Mouse (Mus musculus): ENCODE measurements around the gene Cep19. TPM values are rescaled to one million over a fixed set of nuclear protein-coding genes. Genes with fewer than 3 reads are reported as not detected.
A peak's percentile ranks its signal among the peaks of the same experiment; 100 is the strongest.

The Cep19 gene
- total RNA-seq, 2 experiments from 2014 or later, result 9.8 to 9.9 TPM

DNA sequence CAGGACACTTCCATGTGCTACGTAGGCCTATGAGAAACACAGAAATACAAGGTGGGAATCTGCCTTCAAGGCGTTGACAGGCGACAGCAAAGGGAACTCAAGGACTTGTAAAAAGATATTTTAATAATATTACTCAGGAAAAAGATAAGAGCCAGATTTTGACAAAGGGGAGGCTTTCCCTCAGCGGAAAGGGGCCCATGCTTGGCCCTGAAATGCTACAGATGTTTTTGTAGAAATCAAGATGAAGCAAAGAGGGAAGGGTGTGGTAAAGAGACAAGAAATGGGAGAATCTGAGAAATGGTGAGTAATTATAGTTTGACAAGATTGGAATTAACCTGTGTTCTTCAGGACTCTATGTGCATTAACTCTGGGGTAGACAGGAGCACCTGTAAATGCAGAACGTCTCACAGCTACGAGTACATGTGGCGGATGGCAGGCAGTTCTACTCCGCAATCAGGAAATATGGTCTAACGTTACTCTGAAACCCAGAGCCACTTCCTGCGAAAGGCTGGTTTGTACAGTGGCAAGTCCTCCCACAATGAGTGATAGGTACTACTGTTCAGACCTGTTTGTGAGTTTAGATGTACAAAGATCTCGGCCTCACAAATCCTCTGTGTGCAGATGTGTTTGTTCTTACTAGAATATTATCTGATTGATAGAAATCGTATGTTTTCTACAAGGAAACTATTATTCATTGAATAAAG, 7.9 kb downstream of the Cep19 start:
- no peak for DNase-seq

DNA sequence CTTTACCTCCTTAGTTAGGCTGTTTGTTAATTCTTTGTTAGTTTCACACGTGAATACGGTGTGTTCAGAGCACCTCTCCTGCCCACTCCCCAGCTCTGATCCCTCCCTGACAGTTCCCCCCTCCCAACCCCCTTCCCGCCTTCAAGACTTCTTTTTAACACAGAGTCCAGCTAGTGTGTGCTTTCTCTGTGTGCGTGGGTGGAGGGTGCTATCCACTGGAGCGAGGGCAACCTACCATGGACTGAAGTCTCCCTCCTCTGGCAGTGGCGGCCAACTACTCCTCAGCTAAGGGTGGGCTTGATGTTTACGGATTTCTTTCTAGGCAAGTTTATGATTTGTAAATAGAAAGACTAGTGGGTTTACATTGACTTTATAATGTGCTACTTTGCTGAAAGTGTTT, 8.6 kb downstream of the Cep19 start:
- DNase-seq, result no peak

DNA sequence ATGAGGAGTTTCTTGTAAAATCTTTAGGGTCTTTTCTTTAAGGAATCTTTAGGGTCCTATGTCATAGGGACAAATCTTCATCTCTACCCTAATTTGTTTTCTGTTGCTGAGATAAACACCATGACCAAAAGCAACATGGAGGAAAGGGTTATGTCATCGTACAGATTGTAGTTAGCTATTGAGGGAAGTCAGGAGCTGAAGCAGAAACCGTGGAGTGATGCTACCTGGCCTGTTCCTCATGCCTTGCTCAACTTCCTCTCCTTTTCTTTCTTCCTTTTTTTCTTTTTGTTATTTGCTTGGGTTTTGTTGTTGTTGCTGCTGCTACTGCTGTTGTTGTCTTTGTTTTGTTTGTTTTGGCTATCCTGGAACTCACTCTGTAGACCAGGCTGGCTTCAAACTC, 9.0 kb downstream of the Cep19 start:
- no peak for DNase-seq

DNA sequence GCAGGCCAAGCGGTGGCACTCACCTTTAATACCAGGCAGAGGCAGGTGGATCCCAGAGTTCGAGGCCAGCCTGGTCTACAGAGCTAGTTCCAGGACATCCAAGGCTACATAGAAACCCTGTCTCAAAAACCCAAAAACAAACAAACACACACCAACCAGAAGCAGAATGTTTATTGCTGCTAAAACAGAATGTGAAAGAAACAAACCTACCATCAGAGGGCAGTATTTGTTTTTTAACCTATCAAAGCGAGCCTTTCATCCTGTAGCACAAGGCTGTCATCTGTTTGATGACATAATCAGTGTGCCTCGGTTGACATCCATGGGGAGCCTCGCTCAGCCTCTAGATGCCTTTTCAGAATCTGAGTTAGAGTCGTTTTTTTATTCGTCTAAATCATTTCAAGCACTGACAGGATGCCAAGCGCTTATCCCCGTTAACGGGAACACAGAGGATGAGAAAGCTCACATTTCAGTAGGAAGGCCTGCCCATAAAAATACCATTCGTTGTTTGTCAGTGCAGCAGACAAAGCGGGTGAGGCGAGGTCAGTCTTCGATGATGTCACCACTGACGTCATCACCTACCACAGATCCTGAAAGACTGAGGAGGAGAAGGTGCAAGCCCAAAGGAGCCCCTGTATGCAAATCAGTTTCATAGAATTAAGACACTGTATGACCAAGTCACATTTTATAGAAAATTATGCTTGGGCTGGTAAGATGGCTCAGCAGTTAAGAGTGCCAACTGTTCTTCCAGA, 11.5 kb downstream of the Cep19 start:
- peak; percentile 29 for DNase-seq

DNA sequence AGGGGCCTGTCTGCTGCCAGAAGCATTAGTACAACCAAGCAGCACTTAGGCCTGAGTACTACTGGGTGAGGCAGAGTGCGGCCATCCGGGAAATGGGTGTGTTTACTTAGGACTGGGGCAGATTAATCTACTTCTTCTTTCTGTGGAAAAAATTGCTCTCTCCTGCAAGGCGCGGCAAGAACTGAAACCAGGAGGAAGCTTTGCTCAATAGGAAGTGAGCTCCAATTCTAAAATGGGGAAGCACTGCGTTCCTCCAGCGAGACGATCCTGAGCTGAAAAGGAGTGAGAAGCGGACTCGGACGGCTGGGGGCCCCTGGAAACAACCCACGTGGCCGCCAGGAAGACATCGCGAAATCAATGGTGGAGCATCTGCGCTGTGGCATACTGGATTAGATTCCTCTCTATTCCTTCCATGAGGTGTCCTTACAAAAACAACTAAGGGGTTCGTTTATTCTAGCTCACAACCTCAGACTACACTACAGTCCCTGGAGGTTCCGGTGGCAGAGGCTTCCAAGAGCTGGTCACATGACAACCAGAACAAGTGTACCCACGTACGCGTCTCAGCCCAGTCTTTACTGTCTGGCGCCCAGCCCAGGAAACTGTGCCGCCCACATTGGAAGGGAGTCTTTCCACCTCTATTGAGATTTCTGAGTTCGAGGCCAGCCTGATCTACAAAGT, 14.1 kb downstream of the Cep19 start:
- DNase-seq, result peak; percentile 64

DNA sequence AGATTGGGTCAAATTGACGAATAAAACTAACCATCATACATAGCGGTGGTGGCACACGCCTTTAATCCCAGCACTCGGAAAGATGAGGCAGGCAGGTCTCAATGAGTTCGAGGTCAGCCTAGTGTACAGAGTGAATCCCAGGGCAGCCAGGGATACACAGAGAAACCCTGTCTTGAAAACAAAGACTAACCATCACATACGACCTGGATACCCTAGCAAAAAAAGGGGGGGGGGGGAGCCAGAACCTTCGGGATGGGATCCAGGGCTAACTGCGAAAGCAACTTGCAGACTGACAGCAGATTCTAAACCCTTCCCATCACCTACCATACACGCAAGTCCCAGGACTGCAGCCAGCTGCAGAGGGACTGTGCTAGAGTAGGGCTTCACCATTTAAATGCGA, 14.8 kb downstream of the Cep19 start:
- no peak for DNase-seq

DNA sequence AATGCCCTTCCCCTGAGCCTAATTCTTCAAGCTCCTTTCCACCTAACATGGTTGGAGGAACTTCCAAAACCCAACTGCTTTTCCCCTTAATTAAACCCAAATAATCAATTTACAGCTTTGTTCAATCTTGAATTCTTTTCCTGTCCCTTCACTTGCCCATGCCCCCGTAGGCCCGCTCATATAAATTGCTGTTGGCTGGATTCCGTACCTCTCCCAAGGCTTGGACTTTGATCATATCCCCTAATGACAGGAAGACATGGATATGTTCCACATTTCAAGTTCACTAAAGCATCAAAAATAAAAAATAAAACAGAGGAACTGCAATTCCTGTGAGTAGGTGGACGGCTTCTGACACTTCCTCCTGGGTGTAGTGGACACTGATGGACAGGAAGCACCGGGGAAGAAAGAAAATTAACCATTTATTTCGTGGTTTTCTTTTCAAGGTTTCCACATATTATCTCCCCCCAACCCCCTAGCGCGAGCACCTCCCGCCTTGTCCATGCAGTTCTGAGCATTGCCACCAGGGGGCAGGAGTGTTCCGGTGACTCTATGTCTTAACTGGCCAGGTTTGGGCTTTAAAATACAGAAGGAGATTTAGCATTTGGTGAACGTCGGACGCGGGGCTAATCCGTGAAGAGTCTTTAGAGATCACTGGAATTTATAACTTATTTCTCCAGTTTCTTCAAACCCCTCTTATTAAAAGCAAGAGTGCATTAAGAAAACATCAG, 15.5 kb downstream of the Cep19 start:
- peak; percentile 93 for DNase-seq

DNA sequence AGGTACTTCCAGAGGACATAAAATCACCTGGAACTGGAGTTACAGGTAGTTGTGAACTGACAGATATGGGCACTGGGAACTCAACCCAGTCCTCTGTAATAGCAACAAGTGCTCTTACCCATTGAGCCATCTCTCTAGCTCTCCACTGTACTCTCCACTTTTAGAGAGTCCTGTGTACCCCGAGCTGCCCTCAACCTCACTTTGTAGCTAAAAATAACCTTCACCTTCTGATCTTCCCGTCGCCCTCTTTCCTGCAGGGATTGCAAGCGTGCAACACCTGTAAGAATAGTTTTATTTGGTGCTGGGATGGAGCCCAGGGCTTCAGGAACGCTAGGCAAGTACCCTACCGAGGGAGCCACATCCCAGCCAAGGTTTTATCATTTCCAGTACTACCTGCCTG, 16.2 kb downstream of the Cep19 start:
- DNase-seq, result no peak

DNA sequence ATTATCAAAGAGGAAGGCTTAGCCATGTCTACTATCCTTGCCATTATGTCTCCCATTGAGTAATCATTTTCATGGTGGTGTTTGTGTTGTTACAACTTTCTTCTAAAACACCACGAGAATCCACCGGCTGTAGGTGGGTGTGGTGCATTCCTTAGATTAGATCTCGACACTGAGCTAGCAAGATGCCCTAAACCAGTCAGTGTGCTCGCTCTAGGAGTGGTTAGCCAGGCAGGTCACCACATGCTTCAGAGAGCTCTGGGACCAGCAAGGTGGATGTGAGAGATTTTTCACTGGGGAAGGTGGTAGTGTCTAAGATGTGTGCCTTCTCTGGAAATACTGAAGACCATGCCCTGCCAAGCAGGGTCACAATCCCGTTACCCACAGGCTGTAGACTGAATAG, 16.6 kb downstream of the Cep19 start:
- no peak for DNase-seq

DNA sequence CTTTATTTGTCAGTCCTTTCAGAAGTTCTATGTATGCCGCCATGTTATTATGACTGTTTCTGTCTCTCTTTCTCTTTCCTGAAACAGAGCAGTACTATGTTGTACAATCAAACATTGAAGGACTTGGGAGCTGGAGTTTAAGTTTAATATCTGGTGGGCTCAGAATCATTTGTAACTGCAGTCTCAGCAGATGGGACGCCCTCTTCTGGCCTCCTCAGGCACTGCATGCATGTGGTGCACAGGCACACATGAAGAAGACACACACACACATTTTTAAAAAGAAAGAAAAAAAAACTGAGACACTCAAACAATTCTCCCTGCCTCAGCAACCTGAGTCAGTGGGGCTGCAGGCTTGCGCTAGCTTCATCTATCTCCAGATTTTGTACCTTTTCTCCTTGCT, 20.9 kb downstream of the Cep19 start:
- DNase-seq, result no peak

DNA sequence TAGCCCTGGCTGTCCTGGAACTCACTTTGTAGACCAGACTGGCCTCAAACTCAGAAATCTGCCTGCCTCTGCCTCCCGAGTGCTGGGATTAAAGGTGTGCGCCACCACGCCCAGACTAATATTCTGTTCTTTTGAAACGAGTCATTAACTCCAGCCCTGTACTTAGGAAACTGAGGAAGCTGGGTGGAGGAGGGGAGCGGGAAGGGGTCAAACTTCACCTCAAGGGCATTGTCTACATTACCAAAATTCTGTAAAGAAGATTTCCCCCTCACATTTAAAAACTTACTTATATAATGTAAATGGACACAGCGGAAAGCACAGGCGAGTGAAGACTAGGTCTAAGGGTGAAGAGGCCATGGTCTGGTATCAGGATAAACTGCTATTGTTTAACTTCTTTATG, 24.4 kb downstream of the Cep19 start:
- DNase-seq, result no peak

DNA sequence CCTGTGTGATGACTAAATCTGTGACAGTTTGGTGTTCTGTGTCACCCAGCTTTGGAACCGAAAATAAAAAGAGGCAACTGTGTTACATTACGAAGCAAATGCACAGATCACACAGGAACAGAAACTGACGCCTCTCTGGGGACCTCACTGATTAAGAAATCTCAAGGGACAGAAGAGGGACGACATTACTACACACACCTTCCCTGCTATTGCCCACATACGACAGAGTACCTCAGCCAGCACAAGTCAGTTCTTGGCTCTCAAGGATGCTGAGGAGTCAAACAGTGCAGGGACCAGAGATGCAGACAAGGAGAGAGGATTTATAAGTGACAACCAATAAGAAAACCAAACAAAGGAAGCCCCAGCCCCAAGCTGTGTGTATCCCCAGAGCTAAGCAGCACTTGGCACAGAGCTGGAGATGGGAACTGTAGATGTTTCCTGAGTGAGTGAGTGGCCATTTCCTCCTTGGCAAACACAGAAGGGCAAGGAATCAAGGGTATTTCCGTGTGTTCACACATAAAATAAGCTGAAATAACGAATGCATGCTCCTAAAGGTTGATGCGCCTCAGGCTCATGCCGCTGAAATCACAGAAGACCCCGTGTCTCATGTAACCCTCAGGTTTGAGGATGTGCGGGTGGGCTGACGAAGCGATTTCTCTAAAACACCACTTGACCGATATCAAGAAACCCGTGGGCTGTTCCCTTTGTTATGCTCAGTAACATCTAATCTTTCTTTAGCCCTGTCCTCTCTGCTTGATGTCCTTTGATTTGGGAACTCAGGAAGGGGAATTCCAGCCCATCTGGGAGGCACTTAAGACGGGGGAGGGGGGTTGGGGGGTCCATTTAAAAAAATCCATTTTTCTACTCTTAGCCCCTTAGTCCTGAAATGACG, 25.1 kb downstream of the Cep19 start:
- DNase-seq, result no peak

DNA sequence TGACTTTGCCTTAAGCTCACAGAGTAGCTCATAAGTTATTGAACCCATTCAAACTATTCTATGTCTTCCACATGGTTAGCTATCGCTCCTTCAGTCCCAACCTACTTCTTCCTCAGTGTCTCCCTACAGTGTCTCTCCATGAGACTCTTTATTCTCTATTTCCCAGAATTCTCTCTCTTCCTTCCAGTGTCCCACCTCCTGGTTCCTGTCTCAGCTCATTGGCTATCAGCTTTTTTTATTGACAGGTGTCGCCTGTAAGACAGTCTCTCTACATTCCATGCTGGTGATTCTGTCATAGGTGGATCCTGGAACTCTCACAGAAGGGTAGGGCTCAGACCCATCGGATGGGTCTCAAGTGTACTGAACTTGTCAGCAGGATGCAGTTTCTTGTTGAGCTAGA, 25.8 kb downstream of the Cep19 start:
- DNase-seq, result no peak

DNA sequence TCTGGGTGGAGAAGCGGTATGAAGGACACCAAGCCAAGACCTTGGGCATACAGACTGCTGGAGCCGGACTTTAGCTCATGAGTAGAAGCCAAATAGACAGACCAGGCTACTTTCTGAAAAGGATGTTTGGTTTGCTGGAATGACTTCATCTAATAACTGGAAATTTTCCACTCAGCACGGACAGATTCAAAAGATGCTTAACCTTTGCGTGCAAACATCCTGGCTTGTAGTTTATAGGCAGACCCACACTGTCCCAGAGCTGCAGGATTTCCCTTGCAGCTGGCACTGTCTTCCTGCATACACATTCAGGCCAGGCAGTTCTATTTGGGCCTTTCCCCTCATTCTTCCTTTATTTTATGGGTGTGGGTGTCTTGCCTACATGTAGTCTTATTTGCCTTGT, 27.4 kb downstream of the Cep19 start:
- DNase-seq, result no peak

DNA sequence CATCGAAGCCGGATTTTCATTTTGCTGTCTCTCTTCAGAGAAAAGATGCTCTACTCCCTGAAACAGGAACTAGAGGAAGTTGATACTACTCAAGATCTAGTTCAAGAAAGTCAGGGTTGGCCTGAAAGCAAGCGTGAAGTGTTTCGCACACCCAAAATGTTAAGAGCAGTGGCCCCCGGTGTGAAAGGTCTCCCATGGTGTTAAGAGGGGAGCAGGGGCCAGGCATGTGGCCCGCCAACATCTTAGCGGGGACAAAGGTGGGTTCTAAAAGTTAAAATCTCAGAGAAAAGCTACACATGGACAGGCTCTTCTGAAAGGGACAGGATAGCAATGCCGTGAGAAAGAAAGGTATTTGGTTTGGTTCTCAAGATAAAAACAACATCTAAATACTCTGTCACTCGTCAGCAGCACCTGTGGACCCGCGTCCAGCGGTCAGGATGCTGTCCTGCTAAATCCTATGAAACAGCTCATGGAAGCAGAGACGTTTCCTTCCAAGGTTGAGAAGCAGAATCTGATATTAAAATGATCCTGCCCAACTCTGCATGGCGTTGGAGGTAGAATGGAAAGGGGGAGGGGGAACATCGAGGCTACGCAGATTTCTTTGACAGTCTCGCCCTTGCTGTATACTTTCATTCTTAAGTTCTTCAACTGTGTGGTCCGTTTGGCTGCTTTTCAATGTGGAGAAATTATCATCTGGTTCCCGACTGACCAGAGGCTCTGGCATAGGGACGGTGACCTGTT, 30.0 kb downstream of the Cep19 start:
- DNase-seq, result no peak

DNA sequence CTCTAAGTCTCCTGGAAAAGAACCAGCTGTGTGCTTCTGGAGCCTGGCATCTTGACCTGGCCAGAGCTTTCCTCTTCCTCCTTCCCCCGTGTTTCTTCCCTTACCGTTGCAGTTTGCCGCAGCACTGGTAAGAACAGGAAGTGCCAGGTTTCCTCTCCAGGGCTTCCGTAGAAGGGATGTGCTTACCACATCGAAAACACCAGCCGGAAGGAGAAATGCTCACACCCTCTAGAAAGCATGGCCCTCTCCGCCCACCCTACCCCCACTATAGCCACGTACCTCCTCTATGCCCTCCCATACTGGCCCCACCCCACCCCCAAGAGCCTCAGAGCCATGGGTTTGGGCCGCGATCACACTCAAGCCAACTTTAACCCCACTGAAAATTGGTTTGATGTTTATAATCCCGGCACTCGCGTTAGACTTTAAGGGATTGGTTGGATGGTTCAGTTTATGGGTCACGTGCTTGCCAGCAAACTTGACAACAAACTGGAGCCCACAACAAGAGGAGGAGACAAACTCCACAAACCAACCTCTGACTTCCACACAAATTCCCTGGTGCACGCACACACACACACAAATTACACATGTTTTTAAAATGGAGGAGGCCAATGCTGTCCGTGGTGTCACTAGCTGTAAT, 30.7 kb downstream of the Cep19 start:
- peak; percentile 45 for DNase-seq

DNA sequence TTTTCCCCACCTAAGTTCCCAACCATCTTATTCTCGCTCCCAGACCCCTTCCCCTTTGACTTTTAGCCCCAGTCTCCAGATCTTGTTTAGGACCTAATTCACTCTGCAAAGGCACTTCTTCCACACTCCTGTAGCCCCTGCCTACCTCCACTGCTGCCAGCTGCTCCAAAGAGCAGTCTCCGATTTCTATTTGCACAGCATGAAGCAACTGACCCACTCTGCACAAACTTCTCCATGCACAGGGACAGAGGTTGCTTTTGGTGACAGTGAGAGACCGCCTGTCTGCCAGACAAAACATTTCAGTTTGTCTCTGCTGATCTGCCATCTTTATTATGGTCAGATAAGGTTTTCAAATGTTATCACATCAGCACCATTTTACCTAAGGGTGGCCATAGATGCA, 33.5 kb downstream of the Cep19 start:
- DNase-seq, result no peak

DNA sequence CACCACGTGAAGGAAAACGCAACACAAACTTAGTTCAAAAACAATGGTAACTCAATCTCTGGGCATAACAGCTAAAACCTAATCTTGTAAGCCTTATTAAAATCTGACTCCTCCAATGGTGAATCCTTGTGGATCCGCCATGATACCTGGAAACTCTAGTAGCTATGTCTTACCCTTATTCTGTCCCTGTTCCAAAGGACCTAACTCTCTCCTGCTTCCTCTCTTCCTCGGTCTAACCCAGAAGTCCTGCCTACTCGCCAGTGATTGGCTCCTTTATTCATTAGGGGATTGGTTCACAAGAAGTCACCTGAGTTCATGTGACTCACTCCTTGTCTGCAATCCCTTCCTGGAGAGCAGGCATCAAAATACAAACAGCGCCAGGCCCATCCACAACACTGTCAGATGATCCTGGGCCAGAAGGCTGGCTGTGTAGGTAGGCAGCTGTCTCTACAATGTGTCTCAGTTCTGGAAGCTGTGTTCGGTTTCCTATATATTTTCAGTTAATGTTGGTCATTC, 36.3 kb downstream of the Cep19 start:
- DNase-seq, result no peak

DNA sequence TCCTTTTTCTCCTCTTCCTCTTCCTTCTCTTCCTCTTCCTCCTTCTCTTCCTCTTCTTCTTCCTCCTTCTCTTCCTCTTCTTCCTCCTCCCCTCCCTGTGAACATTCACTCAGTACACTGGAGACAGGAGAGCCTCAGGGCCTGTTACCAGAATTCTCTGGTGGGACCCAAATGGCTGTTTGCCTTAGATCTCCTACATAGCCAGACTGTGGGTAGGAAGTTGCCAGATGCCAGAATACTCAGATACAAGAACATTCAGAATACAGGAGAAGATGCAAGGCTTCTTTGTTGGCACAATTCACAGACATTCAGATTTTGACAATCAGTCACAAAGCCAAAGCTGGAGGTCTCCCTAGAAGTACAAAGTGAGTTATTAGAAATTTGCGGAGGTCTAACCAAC, 39.4 kb downstream of the Cep19 start:
- no peak for DNase-seq

DNA sequence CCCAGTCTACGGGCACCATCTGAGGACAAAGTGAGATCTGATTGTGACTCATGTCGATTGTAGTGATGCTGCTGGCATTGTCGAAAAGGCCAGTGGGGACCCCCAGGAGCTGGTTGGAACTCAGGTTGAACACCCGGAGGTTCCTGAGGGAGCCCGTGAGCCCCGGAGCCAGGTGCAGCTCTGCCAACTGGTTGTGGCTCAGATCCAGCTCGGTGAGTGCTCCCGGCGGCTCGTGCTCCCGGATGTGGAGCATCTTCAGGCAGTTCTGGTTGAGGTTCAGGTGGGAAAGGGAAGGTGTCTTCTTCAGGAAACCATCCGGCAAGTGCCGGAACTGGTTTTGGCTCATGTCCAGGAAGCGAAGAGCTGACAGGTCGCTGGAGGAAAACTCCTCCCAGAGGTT, 44.2 kb downstream of the Cep19 start:
- DNase-seq, result no peak

DNA sequence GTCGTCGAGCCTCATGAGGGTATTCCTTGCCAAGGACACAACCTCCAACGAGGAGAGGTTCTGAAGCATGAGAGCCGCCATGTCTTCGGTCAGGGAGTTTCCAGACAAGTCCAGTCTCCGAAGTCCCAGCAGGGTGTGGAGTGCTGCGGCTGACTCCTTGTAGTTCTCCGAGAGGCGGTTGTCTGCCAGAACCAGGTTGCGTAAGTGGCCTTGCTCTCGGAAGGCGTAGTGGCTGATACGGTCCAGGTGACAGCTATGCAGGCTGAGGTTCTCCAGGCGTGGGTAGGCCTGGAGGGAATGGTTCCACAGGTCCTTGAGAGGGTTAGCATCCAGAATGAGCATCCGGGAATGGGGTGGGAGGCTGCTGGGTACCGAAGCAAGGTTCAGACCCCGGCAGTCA, 45.0 kb downstream of the Cep19 start:
- no peak for DNase-seq

All from heart, postnatal 4 days (tissue).